Mouse (Mus musculus): ENCODE results near the gene Kcnj2. TPM values are rescaled to one million over a fixed set of nuclear protein-coding genes. Genes with fewer than 3 reads are reported as not detected.

Kcnj2 gene
- polyA plus RNA-seq, 1 experiment from 2014 or later, result 0.62 TPM

GRCm38 (mm10) chr11:111064751-111065527 lies 1.0 kb upstream of the Kcnj2 start:
- Histone ChIP-seq H3K9ac (peak overlapping the region; percentile 64), H3K9me3 (replicated peaks) (no peaks in the 10 kb centered on the region), H3K36me3 (ENCODE audit: poor library complexity, severe bottlenecking) (no peaks in the 10 kb centered on the region), H3K4me1 (peaks cover 14% of the 10 kb centered on the region), H3K27ac (no peak overlapping the region; the same call in 1 of the 2 replicates), H3K4me3 (peak overlapping the region; percentile 65), H3K27me3 (peaks cover 19% of the 10 kb centered on the region), H3K4me2 (peak overlapping the region; percentile 95)
- under 1% methylated on average over 25 of the region's 25 CpGs for WGBS
- peak; percentile 36 for ATAC-seq

GRCm38 (mm10) chr11:111066299-111066691 lies 331 bp downstream of the Kcnj2 start:
- H3K4me2 ChIP-seq, result peak overlapping the region; percentile 95
- WGBS, result under 1% methylated on average over 9 of the region's 9 CpGs
- H3K4me1 ChIP-seq, result peaks cover 14% of the 10 kb centered on the region
- no peak overlapping the region for H3K27ac ChIP-seq
- peaks cover 19% of the 10 kb centered on the region for H3K27me3 ChIP-seq
- H3K36me3 ChIP-seq (ENCODE audit: poor library complexity, severe bottlenecking), result no peaks in the 10 kb centered on the region
- no peaks in the 10 kb centered on the region for H3K9me3 ChIP-seq (replicated peaks)
- ATAC-seq, result peak; percentile 65
- H3K9ac ChIP-seq, result peak overlapping the region; percentile 54
- H3K4me3 ChIP-seq, result peak overlapping the region; percentile 65

- no peak overlapping the region for H3K4me3 ChIP-seq
- ATAC-seq, result no peak
- no peaks in the 10 kb centered on the region for H3K9me3 ChIP-seq (replicated peaks)
Measured at GRCm38 (mm10) chr11:111067787-111068186, 1.8 kb downstream of the Kcnj2 start.

GRCm38 (mm10) chr11:111070460-111070859 lies 4.5 kb downstream of the Kcnj2 start:
- H3K4me1 ChIP-seq, result peaks cover 22% of the 10 kb centered on the region
- no peak for ATAC-seq
- no peak overlapping the region for H3K27ac ChIP-seq

More at GRCm38 (mm10) chr11:111067787-111068186, 1.8 kb downstream of the Kcnj2 start:
- no peak overlapping the region for H3K9ac ChIP-seq
- no peak overlapping the region for H3K27ac ChIP-seq
- H3K4me1 ChIP-seq, result peaks cover 14% of the 10 kb centered on the region
- 77% methylated on average over 3 of the region's 3 CpGs for WGBS
- H3K36me3 ChIP-seq (ENCODE audit: poor library complexity, severe bottlenecking), result no peaks in the 10 kb centered on the region
- no peak overlapping the region for H3K4me2 ChIP-seq
- peaks cover 19% of the 10 kb centered on the region for H3K27me3 ChIP-seq

GRCm38 (mm10) chr11:111074131-111074530 lies 8.2 kb downstream of the Kcnj2 start:
- H3K27me3 ChIP-seq, result no peaks in the 10 kb centered on the region
- no peak for ATAC-seq
- no peaks in the 10 kb centered on the region for H3K9me3 ChIP-seq (replicated peaks)
- peaks cover 9% of the 10 kb centered on the region; the same call in 1 of the 2 replicates for H3K4me1 ChIP-seq
- no peak overlapping the region for H3K4me3 ChIP-seq
- H3K36me3 ChIP-seq (ENCODE audit: poor library complexity, severe bottlenecking), result no peaks in the 10 kb centered on the region
- H3K27ac ChIP-seq, result no peak overlapping the region
- no peak overlapping the region for H3K9ac ChIP-seq
- H3K4me2 ChIP-seq, result no peak overlapping the region

More at GRCm38 (mm10) chr11:111070460-111070859, 4.5 kb downstream of the Kcnj2 start:
- no peak overlapping the region for H3K9ac ChIP-seq
- no peaks in the 10 kb centered on the region for H3K9me3 ChIP-seq (replicated peaks)
- H3K4me2 ChIP-seq, result no peak overlapping the region
- peaks cover 19% of the 10 kb centered on the region for H3K27me3 ChIP-seq
- H3K36me3 ChIP-seq (ENCODE audit: poor library complexity, severe bottlenecking), result no peaks in the 10 kb centered on the region
- no peak overlapping the region for H3K4me3 ChIP-seq

- H3K9ac ChIP-seq, result no peak overlapping the region
Measured at GRCm38 (mm10) chr11:111078107-111078506, 12.1 kb downstream of the Kcnj2 start.

GRCm38 (mm10) chr11:111083009-111083408 lies 17.0 kb downstream of the Kcnj2 start:
- no peak for ATAC-seq
- Histone ChIP-seq H3K27me3 (no peaks in the 10 kb centered on the region), H3K4me1 (no peaks in the 10 kb centered on the region), H3K4me3 (no peak overlapping the region), H3K4me2 (no peak overlapping the region), H3K9me3 (replicated peaks) (no peaks in the 10 kb centered on the region), H3K36me3 (ENCODE audit: poor library complexity, severe bottlenecking) (no peaks in the 10 kb centered on the region), H3K9ac (no peak overlapping the region), H3K27ac (no peak overlapping the region)
- 92% methylated on average over 2 of the region's 2 CpGs for WGBS

More at GRCm38 (mm10) chr11:111078107-111078506, 12.1 kb downstream of the Kcnj2 start:
- WGBS, result 81% methylated on average over 11 of the region's 11 CpGs
- H3K36me3 ChIP-seq (ENCODE audit: poor library complexity, severe bottlenecking), result no peaks in the 10 kb centered on the region
- no peaks in the 10 kb centered on the region for H3K27me3 ChIP-seq
- H3K4me2 ChIP-seq, result no peak overlapping the region
- peaks cover 9% of the 10 kb centered on the region; the same call in 1 of the 2 replicates for H3K4me1 ChIP-seq
- H3K4me3 ChIP-seq, result no peak overlapping the region
- ATAC-seq, result no peak
- H3K27ac ChIP-seq, result no peak overlapping the region
- H3K9me3 ChIP-seq (replicated peaks), result no peaks in the 10 kb centered on the region

GRCm38 (mm10) chr11:111086933-111087332 lies 21.0 kb downstream of the Kcnj2 start:
- no peak overlapping the region for H3K4me2 ChIP-seq
- no peak overlapping the region for H3K4me3 ChIP-seq
- no peaks in the 10 kb centered on the region for H3K36me3 ChIP-seq (ENCODE audit: poor library complexity, severe bottlenecking)
- no peak overlapping the region for H3K9ac ChIP-seq
- WGBS, result 79% methylated on average over 6 of the region's 6 CpGs
- no peak for ATAC-seq
- H3K9me3 ChIP-seq (replicated peaks), result no peaks in the 10 kb centered on the region
- H3K27me3 ChIP-seq, result no peaks in the 10 kb centered on the region
- H3K27ac ChIP-seq, result no peak overlapping the region
- H3K4me1 ChIP-seq, result no peaks in the 10 kb centered on the region

- no peak for ATAC-seq
- Histone ChIP-seq H3K27ac (no peak overlapping the region), H3K9me3 (replicated peaks) (no peaks in the 10 kb centered on the region), H3K9ac (no peak overlapping the region), H3K4me1 (no peaks in the 10 kb centered on the region), H3K27me3 (no peaks in the 10 kb centered on the region), H3K4me2 (no peak overlapping the region), H3K36me3 (ENCODE audit: poor library complexity, severe bottlenecking) (no peaks in the 10 kb centered on the region), H3K4me3 (no peak overlapping the region)
Measured at GRCm38 (mm10) chr11:111088226-111088625, 22.3 kb downstream of the Kcnj2 start.

GRCm38 (mm10) chr11:111088812-111089211 lies 22.8 kb downstream of the Kcnj2 start:
- Histone ChIP-seq H3K4me1 (no peaks in the 10 kb centered on the region), H3K4me2 (no peak overlapping the region), H3K36me3 (ENCODE audit: poor library complexity, severe bottlenecking) (no peaks in the 10 kb centered on the region), H3K9ac (no peak overlapping the region), H3K9me3 (replicated peaks) (no peaks in the 10 kb centered on the region), H3K4me3 (no peak overlapping the region), H3K27ac (no peak overlapping the region), H3K27me3 (no peaks in the 10 kb centered on the region)
- ATAC-seq, result no peak
- WGBS, result 73% methylated on average over 3 of the region's 3 CpGs

- Histone ChIP-seq H3K4me3 (no peak overlapping the region), H3K27me3 (no peaks in the 10 kb centered on the region), H3K4me2 (no peak overlapping the region), H3K4me1 (no peaks in the 10 kb centered on the region), H3K36me3 (ENCODE audit: poor library complexity, severe bottlenecking) (no peaks in the 10 kb centered on the region), H3K9ac (no peak overlapping the region), H3K9me3 (replicated peaks) (no peaks in the 10 kb centered on the region), H3K27ac (no peak overlapping the region)
- WGBS, result 77% methylated on average over 6 of the region's 6 CpGs
- ATAC-seq, result no peak
Measured at GRCm38 (mm10) chr11:111091117-111091516, 25.2 kb downstream of the Kcnj2 start.

- no peaks in the 10 kb centered on the region for H3K4me1 ChIP-seq
- 85% methylated on average over 2 of the region's 2 CpGs for WGBS
- no peak overlapping the region for H3K4me2 ChIP-seq
- H3K4me3 ChIP-seq, result no peak overlapping the region
- no peak for ATAC-seq
- no peaks in the 10 kb centered on the region for H3K9me3 ChIP-seq (replicated peaks)
- H3K27me3 ChIP-seq, result no peaks in the 10 kb centered on the region
- no peak overlapping the region for H3K27ac ChIP-seq
- H3K9ac ChIP-seq, result no peak overlapping the region
- H3K36me3 ChIP-seq (ENCODE audit: poor library complexity, severe bottlenecking), result no peaks in the 10 kb centered on the region
Measured at GRCm38 (mm10) chr11:111092967-111093366, 27.0 kb downstream of the Kcnj2 start.

GRCm38 (mm10) chr11:111096612-111097011 lies 30.6 kb downstream of the Kcnj2 start:
- Histone ChIP-seq H3K27ac (no peak overlapping the region), H3K9ac (no peak overlapping the region), H3K9me3 (replicated peaks) (no peaks in the 10 kb centered on the region), H3K27me3 (no peaks in the 10 kb centered on the region), H3K4me1 (no peaks in the 10 kb centered on the region), H3K36me3 (ENCODE audit: poor library complexity, severe bottlenecking) (no peaks in the 10 kb centered on the region), H3K4me2 (no peak overlapping the region), H3K4me3 (no peak overlapping the region)
- 87% methylated on average over 5 of the region's 5 CpGs for WGBS
- no peak for ATAC-seq
